Mouse (Mus musculus) thymus, postnatal 4 days (tissue): ENCODE results near the gene Vmn2r29.
A peak's percentile ranks its signal among the peaks of the same experiment; 100 is the strongest.
"Not testable (repeated sequence)": the region's sequence is repeated elsewhere in the genome, so short reads cannot be mapped to it uniquely, and the experiment has no call there.

ENCODE experiments used
- DNase-seq: peaks from one replicate; pipeline ENCODE4 v3.0.0; 2021

The Vmn2r29 gene

GRCm38 (mm10) chr7:7247228-7247627 is at the start of gene Vmn2r29:
Gene Vmn2r29, minus strand, starts transcription at chr7:7247328.
- DNase-seq: not testable (repeated sequence)

- DNase-seq: peak; percentile 65
Measured at GRCm38 (mm10) chr7:7295595-7295994, 48.5 kb upstream of the Vmn2r29 start.

GRCm38 (mm10) chr7:7281383-7281782 is 34.3 kb upstream of the Vmn2r29 start:
- DNase-seq: no peak

- peak; percentile 92 for DNase-seq
Measured at GRCm38 (mm10) chr7:7277966-7278567, 30.9 kb upstream of the Vmn2r29 start, which contains the start of gene Gm45844. Gene Gm45844, minus strand, starts transcription at chr7:7278289.

GRCm38 (mm10) chr7:7277556-7277955 is 30.4 kb upstream of the Vmn2r29 start:
- DNase-seq: peak; percentile 40

DNA sequence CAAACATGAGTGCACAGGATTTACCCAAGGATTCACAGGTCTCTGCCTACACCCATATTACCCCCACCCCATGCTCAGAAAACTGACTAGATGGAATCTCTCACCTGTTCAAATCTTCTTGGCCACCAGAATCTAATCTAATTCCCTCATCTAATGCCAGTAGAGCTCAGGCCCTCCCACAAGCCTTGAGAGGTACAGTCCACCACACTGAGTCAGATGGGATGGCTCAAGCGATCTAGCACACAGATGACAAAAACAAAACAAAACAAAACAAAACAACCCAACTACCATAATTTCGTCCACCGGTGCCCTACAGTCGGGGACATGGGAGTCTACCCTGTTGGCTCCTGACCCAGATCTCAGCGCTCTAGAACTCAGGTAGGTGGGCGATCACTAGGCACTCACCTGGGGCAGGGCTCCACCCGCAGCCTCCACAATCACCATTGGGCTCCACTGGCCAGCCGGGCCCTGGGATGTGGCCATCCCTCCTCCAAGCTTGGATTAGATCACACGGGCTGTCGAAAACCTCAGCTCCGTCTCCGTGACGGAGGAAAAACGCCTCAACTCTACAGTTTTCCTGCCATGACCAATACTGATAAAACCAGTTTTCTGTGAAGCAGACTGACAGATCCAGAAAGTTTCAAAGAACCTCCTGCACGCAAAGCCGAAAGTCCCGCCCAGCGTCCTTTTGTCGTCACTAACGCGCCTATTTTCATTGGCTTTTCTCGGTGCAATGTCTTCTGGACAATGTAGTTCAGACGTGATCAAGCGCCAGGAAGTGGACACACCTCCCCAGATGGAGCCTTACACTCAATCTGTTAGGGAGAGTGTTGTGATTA is 37.6 kb downstream of the Vmn2r29 start, which contains the start of gene Zfp772:
Gene Zfp772, minus strand, starts transcription at position 686 of the 839 bp plus-strand sequence.
- peak; percentile 46 for DNase-seq

DNA sequence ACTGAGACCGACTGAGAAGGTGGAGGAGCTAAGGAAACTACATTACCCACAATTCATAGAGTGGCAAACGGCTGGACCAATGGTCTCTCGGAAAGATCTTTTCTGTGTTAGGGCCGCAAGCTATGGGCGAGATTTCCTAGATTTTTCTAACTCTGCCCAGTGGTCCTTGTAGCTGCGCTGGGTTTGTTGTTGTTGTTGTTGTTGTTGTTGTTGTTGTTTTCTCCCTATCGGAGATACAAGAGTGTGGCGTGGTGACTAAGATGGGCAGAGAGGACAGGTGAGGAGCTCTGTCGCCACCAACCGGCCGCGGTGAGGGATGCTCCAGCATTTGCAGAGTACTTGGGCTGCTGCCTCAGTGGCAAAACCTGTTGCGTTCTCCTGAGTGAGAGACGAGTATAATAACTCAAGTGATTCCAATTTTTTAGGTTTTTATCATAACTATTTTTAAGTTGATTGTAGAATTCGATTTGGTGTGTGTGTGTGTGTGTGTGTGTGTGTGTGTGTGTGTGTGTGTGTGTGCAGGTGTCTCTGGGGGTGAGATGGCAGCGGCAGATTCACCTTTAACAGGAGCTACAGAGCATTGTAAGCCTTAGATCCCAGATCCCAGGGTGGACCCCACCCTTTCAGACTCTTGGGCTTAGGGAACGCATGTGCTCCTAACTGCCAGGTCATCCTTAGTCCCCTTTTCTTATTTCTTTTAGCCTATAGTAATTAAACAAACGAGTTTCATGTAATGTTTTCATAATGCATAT is 58.8 kb downstream of the Vmn2r29 start:
- peak; percentile 86 for DNase-seq

GRCm38 (mm10) chr7:7187417-7188190 is 59.5 kb downstream of the Vmn2r29 start:
- no peak for DNase-seq

DNA sequence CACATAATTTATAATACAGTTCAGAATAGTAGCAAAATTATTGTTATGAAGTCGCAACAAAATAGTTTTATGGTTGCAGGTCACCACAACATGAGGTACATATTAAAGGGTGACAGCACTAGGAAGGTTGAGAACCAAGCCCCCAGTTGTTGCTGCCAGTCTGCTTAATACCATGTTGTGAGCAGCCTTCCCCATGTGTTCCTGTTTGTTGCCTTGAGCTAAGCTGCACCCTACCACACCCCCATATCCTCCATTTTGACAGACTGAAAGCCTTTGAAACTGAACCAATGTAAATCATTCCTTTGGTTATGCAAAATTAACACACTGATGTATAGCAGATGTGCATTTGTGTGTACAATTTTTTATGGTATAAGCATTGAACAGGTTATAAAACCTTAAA is 61.2 kb downstream of the Vmn2r29 start:
- DNase-seq: no peak
